Mouse (Mus musculus) forebrain, embryonic 13.5 days (tissue): ENCODE results near the gene Uchl3. TPM values are rescaled to one million over a fixed set of nuclear protein-coding genes. Genes with fewer than 3 reads are reported as not detected.

Experiments
- ATAC-seq: fragments of 200-750 bp; cut with Nextera tagmentation; 2 replicates; pipeline ENCODE4 v1.8.0; 2017
- H3K27ac ChIP-seq: fragments of 300-500 bp; sonication (generic); 2 replicates; pipeline ENCODE4 v1.5.1; 2015; ENCODE audit warnings: inconsistent platforms, mild to moderate bottlenecking, moderate library complexity
- H3K27me3 ChIP-seq: fragments of 300-500 bp; sonication (generic); 2 replicates; pipeline ENCODE4 v1.6.1; 2015; ENCODE audit warnings: mild to moderate bottlenecking, inconsistent platforms
- H3K36me3 ChIP-seq: fragments of 300-500 bp; sonication (generic); 2 replicates; pipeline ENCODE4 v1.6.1; 2015; ENCODE audit warnings: mild to moderate bottlenecking, inconsistent platforms; ENCODE audit not compliant: poor library complexity, severe bottlenecking
- H3K4me1 ChIP-seq: fragments of 300-500 bp; sonication (generic); 2 replicates; pipeline ENCODE4 v1.6.1; 2015; ENCODE audit warnings: inconsistent platforms
- H3K4me2 ChIP-seq: fragments of 300-500 bp; sonication (generic); 2 replicates; pipeline ENCODE4 v1.6.1; 2015; ENCODE audit warnings: inconsistent platforms, mild to moderate bottlenecking, moderate library complexity
- H3K4me3 ChIP-seq: fragments of 300-500 bp; sonication (generic); 2 replicates; pipeline ENCODE4 v1.5.1; 2015; ENCODE audit warnings: mild to moderate bottlenecking, inconsistent platforms
- H3K9ac ChIP-seq: fragments of 300-500 bp; sonication (generic); 2 replicates; pipeline ENCODE4 v1.6.1; 2015; ENCODE audit warnings: mild to moderate bottlenecking, inconsistent platforms
- H3K9me3 ChIP-seq: fragments of 300-500 bp; sonication (generic); replicated peaks from 2 replicates; pipeline ENCODE4 v1.6.1; 2016; ENCODE audit warnings: inconsistent platforms
- WGBS: fragments of 180-500 bp; shearing (Covaris S2); methylation state at CpG from one replicate; pipeline ENCODE4 v1.1.7; 2015; 5-methylcytosine and 5-hydroxymethylcytosine counted together
- polyA plus RNA-seq: library from polyadenylated mRNA; unstranded; fragments of >200 nt; fragmentation: Nextera tagmentation; extraction: Ambion mirVana; gene quantifications from 2 replicates; pipeline ENCODE4 v1.2.1, GENCODE M21; 2015

The Uchl3 gene
- 204 and 209 TPM in 2 replicates for polyA plus RNA-seq

GRCm38 (mm10) chr14:101653581-101654525 is at the start of gene Uchl3:
TSS of gene Uchl3 (plus strand) at chr14:101653967.
- Histone ChIP-seq H3K27me3 (no peaks in the 10 kb centered on the region), H3K36me3 (no peaks in the 10 kb centered on the region), H3K27ac (peak within 1 kb of the TSS; percentile 54), H3K9ac (peak within 1 kb of the TSS; percentile 89), H3K4me3 (peak within 1 kb of the TSS; percentile 87), H3K9me3 (no peaks in the 10 kb centered on the region), H3K4me2 (peak within 1 kb of the TSS; percentile 80), H3K4me1 (peaks cover 11% of the 10 kb centered on the region)
- peak; percentile 92 for ATAC-seq
- under 1% methylated on average over 54 of the region's 81 CpGs for WGBS

- no peak overlapping the region for H3K27ac ChIP-seq
- no peak for ATAC-seq
- H3K4me2 ChIP-seq, result no peak overlapping the region
- no peak overlapping the region for H3K9ac ChIP-seq
- H3K9me3 ChIP-seq, result no peaks in the 10 kb centered on the region
- H3K4me1 ChIP-seq, result peaks cover 15% of the 10 kb centered on the region
- no peak overlapping the region for H3K4me3 ChIP-seq
- 50% methylated on average over 2 of the region's 2 CpGs for WGBS
- no peaks in the 10 kb centered on the region for H3K36me3 ChIP-seq
- no peaks in the 10 kb centered on the region for H3K27me3 ChIP-seq
Observed at GRCm38 (mm10) chr14:101605843-101606242, 47.9 kb upstream of the Uchl3 start.

- H3K27ac ChIP-seq, result no peak overlapping the region
- whole genome bisulfite sequencing, result under 1% methylated on average over 61 of the region's 62 CpGs
Observed at GRCm38 (mm10) chr14:101607631-101608518, 45.9 kb upstream of the Uchl3 start.

GRCm38 (mm10) chr14:101608519-101609368 is 45.0 kb upstream of the Uchl3 start, which contains the start of gene Tbc1d4:
TSS of gene Tbc1d4 (minus strand) at chr14:101609191.
- peak within 1 kb of the TSS; percentile 77 for H3K9ac ChIP-seq
- peak within 1 kb of the TSS; percentile 21; the same call in 1 of the 2 replicates for H3K27ac ChIP-seq
- H3K4me2 ChIP-seq, result peak within 1 kb of the TSS; percentile 89
- WGBS, result under 1% methylated on average over 61 of the region's 62 CpGs
- H3K4me3 ChIP-seq, result peak within 1 kb of the TSS; percentile 83
- H3K9me3 ChIP-seq, result no peaks in the 10 kb centered on the region
- peaks cover 9% of the 10 kb centered on the region for H3K4me1 ChIP-seq
- ATAC-seq, result peak; percentile 87
- H3K27me3 ChIP-seq, result no peaks in the 10 kb centered on the region
- H3K36me3 ChIP-seq, result no peaks in the 10 kb centered on the region

More at GRCm38 (mm10) chr14:101607631-101608518, 45.9 kb upstream of the Uchl3 start:
- Histone ChIP-seq H3K27me3 (no peaks in the 10 kb centered on the region), H3K4me3 (peak overlapping the region; percentile 83), H3K36me3 (no peaks in the 10 kb centered on the region), H3K4me2 (peak overlapping the region; percentile 89), H3K9ac (peak overlapping the region; percentile 77), H3K9me3 (no peaks in the 10 kb centered on the region), H3K4me1 (peaks cover 11% of the 10 kb centered on the region)
- ATAC-seq, result peak; percentile 68

- Histone ChIP-seq H3K27ac (no peak overlapping the region), H3K27me3 (no peaks in the 10 kb centered on the region)
Observed at GRCm38 (mm10) chr14:101610701-101611100, 43.1 kb upstream of the Uchl3 start.

GRCm38 (mm10) chr14:101613206-101613605 is 40.6 kb upstream of the Uchl3 start:
- no peak overlapping the region for H3K9ac ChIP-seq
- WGBS, result 55% methylated on average over 1 of the region's 1 CpGs
- H3K36me3 ChIP-seq, result no peaks in the 10 kb centered on the region
- H3K9me3 ChIP-seq, result no peaks in the 10 kb centered on the region
- ATAC-seq, result no peak
- H3K27me3 ChIP-seq, result no peaks in the 10 kb centered on the region
- no peak overlapping the region for H3K27ac ChIP-seq
- no peaks in the 10 kb centered on the region for H3K4me1 ChIP-seq
- no peak overlapping the region for H3K4me2 ChIP-seq
- H3K4me3 ChIP-seq, result no peak overlapping the region

More at GRCm38 (mm10) chr14:101610701-101611100, 43.1 kb upstream of the Uchl3 start:
- WGBS, result 85% methylated on average over 10 of the region's 10 CpGs
- H3K4me1 ChIP-seq, result peaks cover 9% of the 10 kb centered on the region
- no peak overlapping the region for H3K4me2 ChIP-seq
- no peak overlapping the region for H3K9ac ChIP-seq
- ATAC-seq, result no peak
- H3K9me3 ChIP-seq, result no peaks in the 10 kb centered on the region
- H3K36me3 ChIP-seq, result no peaks in the 10 kb centered on the region
- no peak overlapping the region for H3K4me3 ChIP-seq

- Histone ChIP-seq H3K27ac (no peak overlapping the region), H3K36me3 (no peaks in the 10 kb centered on the region), H3K4me1 (no peaks in the 10 kb centered on the region), H3K9ac (no peak overlapping the region), H3K27me3 (no peaks in the 10 kb centered on the region), H3K4me3 (no peak overlapping the region), H3K9me3 (no peaks in the 10 kb centered on the region), H3K4me2 (no peak overlapping the region)
- WGBS, result 84% methylated on average over 9 of the region's 9 CpGs
- ATAC-seq, result no peak
Observed at GRCm38 (mm10) chr14:101616178-101616577, 37.6 kb upstream of the Uchl3 start.

GRCm38 (mm10) chr14:101617680-101618079 is 36.1 kb upstream of the Uchl3 start:
- 88% methylated on average over 5 of the region's 5 CpGs for WGBS
- Histone ChIP-seq H3K4me3 (no peak overlapping the region), H3K9me3 (no peaks in the 10 kb centered on the region), H3K27ac (no peak overlapping the region), H3K9ac (no peak overlapping the region), H3K4me1 (no peaks in the 10 kb centered on the region), H3K27me3 (no peaks in the 10 kb centered on the region), H3K4me2 (no peak overlapping the region), H3K36me3 (no peaks in the 10 kb centered on the region)
- ATAC-seq, result no peak

- Histone ChIP-seq H3K27me3 (no peaks in the 10 kb centered on the region), H3K36me3 (peaks cover 35% of the 10 kb centered on the region), H3K4me3 (no peak overlapping the region), H3K27ac (no peak overlapping the region), H3K9me3 (no peaks in the 10 kb centered on the region), H3K4me2 (no peak overlapping the region), H3K4me1 (no peaks in the 10 kb centered on the region), H3K9ac (no peak overlapping the region)
- no peak for ATAC-seq
- 79% methylated on average over 2 of the region's 2 CpGs for WGBS
Observed at GRCm38 (mm10) chr14:101630548-101630947, 23.2 kb upstream of the Uchl3 start.

GRCm38 (mm10) chr14:101635765-101636164 is 18.0 kb upstream of the Uchl3 start:
- WGBS, result 100% methylated on average over 1 of the region's 1 CpGs
- Histone ChIP-seq H3K9ac (no peak overlapping the region), H3K4me3 (no peak overlapping the region), H3K36me3 (peaks cover 37% of the 10 kb centered on the region), H3K27me3 (no peaks in the 10 kb centered on the region), H3K4me2 (no peak overlapping the region), H3K4me1 (peaks cover 9% of the 10 kb centered on the region), H3K9me3 (no peaks in the 10 kb centered on the region), H3K27ac (no peak overlapping the region)
- ATAC-seq, result no peak

GRCm38 (mm10) chr14:101637381-101637780 is 16.4 kb upstream of the Uchl3 start:
- H3K27me3 ChIP-seq, result no peaks in the 10 kb centered on the region
- H3K4me1 ChIP-seq, result peaks cover 9% of the 10 kb centered on the region
- no peak overlapping the region for H3K4me2 ChIP-seq
- peaks cover 29% of the 10 kb centered on the region for H3K36me3 ChIP-seq
- H3K9me3 ChIP-seq, result no peaks in the 10 kb centered on the region
- H3K27ac ChIP-seq, result no peak overlapping the region
- H3K9ac ChIP-seq, result no peak overlapping the region
- no peak for ATAC-seq
- H3K4me3 ChIP-seq, result no peak overlapping the region
- WGBS, result 92% methylated on average over 6 of the region's 6 CpGs
